Mouse (Mus musculus) B cell, adult 62 days (primary cell): ENCODE data around the gene Ankrd22. TPM values are rescaled to one million over a fixed set of nuclear protein-coding genes. Genes with fewer than 3 reads are reported as not detected.

Experiments
- total RNA-seq: library from RNA; stranded (reverse); gene quantifications from 4 replicates; pipeline ENCODE4 v1.2.4, GENCODE M21; 2023

Ankrd22 gene
- 0.33 to 0.58 TPM (median 0.45 TPM) in 4 replicates for total RNA-seq

GRCm38 (mm10) chr19:34165891-34166290, at the start of gene Ankrd22:
Ankrd22 (minus strand) TSS chr19:34166053.

GRCm38 (mm10) chr19:34192008-34192963, 26.4 kb upstream of the Ankrd22 start, which contains the start of gene Stambpl1:
Stambpl1 (plus strand) TSS chr19:34192229.

GRCm38 (mm10) chr19:34100633-34101032, 65.2 kb downstream of the Ankrd22 start, which contains the start of gene Lipm:
Lipm (plus strand) TSS chr19:34100933.

Other genes with a start within 250 kb of the Ankrd22 start
- not detected in 4 replicates for gene Lipf, start 204.9 kb downstream of the Ankrd22 start, total RNA-seq
- not detected in 4 replicates for gene Lipk, start 157.8 kb downstream of the Ankrd22 start, total RNA-seq
- gene Lipn, start 98.7 kb downstream of the Ankrd22 start, total RNA-seq = not detected in 4 replicates
- gene Lipm, start 65.1 kb downstream of the Ankrd22 start, total RNA-seq = not detected in 4 replicates
- 37.2 to 42.8 TPM (median 38.7 TPM) in 4 replicates for gene Stambpl1, start 26.2 kb upstream of the Ankrd22 start, total RNA-seq
- 0.27 to 1.1 TPM (median 0.35 TPM) in 4 replicates for gene Acta2, start 89.5 kb upstream of the Ankrd22 start, total RNA-seq
- 2.6 to 4.1 TPM (median 3.2 TPM) in 4 replicates for gene Fas, start 124.6 kb upstream of the Ankrd22 start, total RNA-seq